Mouse (Mus musculus) urinary bladder, adult 2 months (tissue): Measurements from ENCODE around the gene Clip2. TPM values are rescaled to one million over a fixed set of nuclear protein-coding genes. Genes with fewer than 3 reads are reported as not detected.
"Not testable (repeated sequence)": the region's sequence is repeated elsewhere in the genome, so short reads cannot be mapped to it uniquely, and the experiment has no call there.

Source experiments
- DNase-seq: peaks from one replicate; pipeline ENCODE4 v3.0.0; 2022; ENCODE audit warnings: low spot score
- polyA plus RNA-seq: library from polyadenylated mRNA; depleted of rRNA; stranded (reverse); fragments of >200 nt; gene quantifications from 2 replicates; pipeline ENCODE4 v1.2.3, GENCODE M21; 2012

The Clip2 gene
- polyA plus RNA-seq, 1 experiment, result 11.1 TPM

DNA sequence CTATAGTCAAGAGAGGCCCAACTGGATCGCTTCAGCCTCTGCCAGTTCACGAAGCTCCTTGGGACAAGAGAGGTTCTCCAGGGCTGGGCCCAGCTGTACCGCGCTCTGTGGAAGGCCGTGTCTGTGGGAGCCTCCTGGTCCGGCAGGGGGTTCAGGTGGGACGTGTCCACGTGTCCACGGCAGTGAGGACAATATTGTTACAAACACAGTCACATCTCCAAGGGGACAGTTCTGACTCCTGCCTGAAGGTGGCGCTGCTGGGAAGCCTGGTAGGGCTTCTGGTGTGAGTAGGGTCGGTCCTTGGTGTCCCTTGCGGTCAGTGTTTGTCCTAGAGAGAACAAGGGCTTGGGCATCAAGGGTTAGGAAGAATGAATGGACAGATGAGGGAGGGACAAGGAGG is 61.8 kb downstream of the Clip2 start:
- no peak for DNase-seq

DNA sequence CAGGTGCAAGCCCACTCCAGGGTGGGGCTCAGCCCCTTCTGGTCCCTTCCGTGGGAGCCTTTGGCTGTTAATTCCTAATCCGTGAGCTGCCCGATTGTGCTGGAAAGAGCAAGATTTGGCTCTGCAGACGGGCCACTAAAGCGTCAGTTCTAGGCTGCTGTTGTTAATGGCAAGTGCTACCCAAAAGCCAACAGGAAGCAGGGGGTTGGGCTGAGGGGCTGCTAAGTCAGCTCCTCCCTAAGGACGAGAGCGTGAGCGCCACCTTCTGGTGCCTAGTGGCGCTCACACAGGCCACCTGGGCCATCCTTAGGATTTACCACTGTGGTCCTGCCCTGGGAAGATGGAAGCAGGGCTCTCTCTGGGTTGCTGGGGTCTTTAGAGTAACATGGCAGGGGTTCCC is 62.7 kb downstream of the Clip2 start:
- DNase-seq, result no peak

DNA sequence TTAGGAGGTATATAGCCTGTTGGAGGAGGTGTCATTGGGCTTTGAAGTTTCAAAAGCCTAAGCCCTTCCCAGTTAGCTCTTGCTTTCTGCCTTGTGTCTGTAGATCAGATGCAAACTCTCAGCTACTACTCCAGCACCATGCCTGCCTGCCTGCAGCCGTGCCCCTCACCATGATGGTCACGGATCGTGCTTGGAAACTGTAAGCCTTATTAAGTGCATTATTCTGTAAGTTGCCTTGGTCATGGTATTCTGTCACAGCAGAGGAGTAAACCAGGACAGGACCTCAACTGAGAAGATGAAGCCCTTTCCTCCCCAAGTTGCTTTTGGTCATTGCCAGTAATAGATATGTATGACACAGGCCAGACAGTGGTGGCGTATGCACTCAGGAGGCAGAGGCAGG is 63.6 kb downstream of the Clip2 start:
- DNase-seq, result no peak

DNA sequence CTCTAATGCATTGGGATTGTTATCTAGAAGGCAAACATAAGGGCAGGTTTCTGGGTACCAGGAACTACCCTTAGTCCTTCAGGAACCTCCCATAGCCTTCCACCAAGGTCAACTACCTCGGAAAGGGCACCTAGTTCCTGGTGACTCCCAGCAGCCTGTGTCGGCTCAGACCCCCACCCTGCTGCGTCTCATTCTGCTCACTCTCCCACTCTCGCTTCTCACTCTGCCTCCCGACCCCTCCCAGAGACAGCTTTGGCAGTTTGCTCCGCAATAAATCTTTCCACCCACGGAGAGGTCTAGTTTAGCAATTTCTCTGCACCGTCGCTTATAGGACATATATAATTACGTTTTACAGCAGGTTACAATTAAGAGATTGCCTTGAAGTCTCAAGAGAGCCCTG is 64.2 kb downstream of the Clip2 start:
- DNase-seq, result no peak

DNA sequence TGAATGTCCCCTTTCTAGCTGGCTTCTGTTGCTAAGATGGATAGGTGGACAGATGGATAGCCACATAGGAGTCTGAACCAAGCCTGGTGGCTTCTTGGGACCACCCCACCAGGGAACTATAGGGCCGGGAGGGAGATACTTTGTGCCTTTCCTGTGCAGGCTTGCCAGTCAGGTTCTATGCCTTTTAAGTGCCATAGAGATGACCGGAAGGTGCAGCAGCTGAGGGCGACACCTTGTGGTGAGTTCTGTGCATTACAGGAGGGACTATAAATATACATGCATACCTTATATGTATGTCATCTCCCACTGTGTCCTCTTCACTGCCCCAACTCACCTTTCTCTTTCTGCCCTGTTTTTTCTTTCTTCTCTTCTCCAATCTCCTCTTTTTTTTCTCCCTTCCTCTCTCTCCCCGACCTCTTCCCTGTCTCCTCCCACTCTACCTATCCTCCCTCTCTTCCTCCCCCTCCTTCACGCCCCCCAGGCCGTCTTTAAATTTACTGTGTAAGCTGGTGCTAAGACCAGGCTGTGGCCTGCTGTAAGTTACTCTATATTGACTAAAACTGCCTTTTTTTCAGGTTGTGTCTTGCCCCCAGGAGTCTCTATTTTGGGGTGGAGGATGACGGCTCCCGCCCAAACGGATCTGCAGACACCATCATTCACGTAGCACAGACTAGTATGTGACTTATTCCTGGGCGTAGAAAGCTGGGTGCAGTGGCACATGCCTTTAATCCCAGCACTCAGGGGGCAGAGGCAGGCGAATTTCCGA is 66.2 kb downstream of the Clip2 start:
- no peak for DNase-seq

DNA sequence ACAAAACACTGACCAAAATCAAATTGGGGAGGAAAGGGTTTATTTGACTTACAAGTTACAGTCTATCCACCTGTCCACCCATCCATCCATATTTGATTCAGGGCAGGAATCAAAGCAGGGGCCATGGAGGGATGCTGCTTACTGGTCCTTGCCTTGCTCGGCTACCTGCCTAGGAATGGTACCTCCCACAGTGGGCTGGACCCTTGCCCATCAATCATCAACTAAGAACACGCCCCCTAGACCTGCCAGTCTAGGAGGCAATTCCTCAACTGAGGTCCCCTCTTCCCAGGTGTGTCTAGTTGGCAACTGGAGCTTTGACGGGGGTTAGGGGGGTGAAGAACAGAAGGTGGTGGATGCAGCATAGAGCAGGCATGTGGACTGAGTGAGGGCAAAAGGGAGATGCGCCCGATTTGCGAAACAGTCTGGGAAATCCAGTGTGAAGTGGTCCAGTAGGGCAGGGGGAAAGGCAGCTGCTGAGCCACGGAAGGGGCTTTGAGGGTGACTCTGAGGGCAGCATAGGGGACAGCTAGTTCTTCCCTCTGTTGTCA is 67.0 kb downstream of the Clip2 start:
- no peak for DNase-seq

DNA sequence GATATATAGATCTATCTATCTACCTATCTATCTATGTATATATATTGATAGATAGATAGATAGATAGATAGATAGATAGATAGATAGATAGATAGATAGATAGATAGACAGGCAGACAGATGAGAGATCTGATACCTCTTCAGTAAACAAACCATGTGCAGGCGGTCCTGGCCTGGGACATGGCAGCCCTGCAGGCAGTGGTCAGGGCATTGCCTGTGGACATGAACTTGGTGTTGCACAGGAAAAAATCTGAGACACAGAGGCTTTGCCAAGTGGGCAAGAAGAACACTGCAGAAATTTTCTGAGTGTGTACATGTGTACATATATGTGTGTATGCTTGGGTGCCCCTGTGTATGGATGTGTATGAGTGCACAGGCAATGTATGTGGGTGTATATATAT is 68.9 kb downstream of the Clip2 start:
- no peak for DNase-seq

DNA sequence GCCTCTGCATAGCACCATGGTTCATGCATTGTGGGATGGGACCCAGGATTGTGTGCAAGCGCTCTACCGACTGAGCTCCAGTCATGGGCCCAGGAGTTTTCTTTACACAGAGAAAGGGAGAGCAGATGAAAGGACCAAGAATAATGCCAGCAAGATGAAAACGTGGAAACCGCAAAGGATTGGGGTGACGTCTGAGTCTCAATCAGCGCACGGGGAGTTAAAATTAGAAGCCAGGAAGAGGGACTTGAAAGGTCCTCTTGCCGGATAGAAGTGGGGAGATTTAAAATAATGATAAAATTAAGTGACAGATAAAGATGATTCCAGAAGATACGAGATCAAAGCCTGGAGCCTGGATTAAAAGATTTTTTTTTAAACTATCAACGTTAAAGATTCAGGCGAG is 69.9 kb downstream of the Clip2 start:
- DNase-seq, result no peak

DNA sequence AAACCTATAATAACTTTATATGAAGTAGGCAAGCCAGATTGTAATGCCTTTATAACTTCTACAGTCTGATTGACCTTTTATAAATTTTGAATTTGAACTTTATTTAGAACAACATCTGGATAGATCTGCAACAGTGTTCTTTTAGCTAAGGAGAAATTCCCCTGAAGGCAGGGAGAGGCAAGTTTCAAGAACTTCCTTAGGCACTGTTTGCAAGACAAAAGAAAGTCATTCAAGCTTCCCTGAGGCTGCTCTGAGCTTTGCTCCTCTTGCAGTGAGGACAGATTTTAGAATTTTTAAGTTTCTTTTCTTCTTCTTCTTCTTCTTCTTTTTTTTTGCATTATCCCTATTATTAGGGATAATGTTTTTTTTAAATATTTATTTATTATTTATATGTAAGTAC is 73.3 kb downstream of the Clip2 start:
- not testable (repeated sequence) for DNase-seq

DNA sequence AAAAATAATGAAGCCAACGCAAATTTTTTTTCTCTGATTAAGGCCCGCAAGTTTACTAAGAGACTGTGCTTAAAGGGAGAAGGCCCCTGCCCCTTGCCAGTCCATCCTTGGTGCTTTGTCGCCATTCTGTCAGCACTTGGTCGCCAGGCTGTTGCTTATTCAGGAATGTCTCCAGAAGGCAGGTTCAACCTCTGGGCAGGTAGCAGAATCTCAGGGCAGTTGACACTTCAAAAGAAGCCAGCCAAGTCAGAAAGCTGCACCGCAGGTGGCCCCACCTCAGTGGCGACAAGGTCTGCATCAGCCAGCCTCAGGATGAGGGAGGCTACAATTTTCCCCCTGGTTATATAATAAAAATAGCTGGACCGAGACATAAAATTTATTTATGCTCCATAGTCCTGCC is 76.5 kb downstream of the Clip2 start:
- DNase-seq, result not testable (repeated sequence)

DNA sequence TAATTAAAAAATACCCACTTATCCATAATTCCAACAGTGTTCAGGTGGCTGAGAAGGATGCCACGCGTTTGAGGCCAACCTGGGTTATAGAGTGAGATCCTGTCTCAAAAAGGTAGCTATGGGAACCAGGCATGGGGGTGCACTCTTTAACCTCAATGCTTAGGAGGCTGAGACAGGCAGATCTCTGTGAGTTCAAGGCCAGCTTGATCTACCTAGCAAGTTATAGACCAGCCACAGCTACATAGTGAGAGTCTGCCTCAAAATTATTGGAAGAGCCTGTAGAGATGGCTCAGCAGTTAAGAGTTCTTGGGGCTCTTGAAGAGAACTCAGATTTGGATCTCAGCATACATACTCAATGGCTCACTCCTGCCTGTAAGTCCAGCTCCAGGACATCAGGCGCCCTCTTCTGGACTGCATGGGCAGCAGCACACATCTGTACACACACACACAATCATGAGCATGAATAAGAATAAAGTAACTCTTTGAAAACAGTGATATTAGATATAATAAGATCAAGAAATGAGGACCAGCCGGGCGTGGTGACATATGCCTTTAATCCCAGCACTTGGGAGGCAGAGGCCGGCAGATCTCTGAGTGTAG is 77.1 kb downstream of the Clip2 start:
- no peak for DNase-seq

DNA sequence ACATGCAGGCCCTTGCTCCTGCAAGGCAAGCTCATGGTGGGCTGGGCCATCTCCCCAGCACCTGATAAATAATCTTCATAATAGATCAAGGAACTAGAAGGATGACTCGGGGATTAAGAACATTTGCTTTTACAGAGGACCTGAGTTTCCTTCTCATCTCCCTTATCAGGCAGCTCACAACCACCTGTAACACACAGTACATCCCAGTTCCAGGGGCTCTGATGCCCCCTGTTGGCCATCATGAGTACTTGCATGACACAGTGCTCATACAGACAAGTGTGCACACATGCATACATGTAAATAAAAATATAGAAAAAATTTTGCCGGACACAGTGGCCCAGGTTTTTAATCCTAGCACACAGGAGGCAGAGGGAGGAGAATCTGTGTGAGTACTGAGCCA is 78.3 kb downstream of the Clip2 start:
- peak; percentile 12 for DNase-seq

DNA sequence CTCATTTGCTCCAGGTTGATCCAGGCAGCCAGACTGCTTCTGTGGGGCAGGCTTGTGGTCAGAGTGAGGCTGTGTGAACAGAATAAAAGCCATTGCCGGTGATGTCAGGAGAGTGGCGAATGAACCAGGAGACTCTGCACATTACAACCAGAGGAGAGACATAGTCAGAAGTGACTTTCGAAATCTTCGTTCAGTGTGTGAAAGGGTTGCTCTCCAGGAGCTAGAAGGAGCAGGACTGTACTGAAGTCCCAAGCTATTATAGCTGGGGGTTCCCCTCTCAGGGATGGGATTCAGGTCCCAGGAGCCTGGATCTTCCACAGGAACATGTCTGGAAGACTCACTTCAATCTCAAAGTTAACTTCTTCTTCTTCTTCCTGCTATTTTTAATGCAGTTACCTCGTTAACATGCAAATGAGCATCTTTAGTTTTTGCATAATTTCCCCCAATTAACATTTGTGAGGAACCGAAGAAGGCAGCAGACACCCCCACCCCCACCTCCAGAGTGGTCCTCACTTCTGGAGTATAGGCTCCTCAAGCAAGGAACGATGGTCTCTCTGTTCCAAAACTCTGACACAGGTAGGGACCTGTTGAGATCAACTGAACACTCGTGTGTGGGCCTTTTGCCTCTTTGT is 81.6 kb downstream of the Clip2 start:
- DNase-seq, result no peak

DNA sequence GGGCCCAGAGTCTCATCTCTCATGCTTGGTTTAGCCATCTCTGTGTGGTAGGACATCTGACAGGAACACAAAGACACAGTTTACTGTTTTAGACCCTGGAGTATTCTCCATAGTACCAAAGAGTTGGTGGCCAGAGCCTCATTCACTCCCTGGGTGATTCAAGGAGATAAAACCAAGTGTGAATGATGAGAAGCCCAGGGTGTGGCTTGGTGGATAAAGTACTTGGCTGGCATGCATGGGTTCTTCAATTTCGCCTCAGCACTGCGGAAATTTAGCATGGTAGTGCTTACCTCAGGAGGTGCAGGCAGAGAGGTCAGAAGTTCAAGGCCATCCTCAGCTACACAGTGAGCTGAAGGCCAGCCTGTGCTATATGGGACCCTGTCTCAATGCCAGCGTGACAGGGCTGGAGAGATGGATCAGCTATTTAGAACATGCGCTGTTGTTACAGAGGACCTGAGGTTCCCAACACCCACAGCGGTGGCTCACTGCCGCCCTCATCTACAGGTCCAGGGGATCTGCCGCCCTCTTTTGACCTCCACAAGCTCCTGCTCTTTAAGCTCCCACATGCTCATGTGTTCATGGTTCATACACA is 82.6 kb downstream of the Clip2 start:
- peak; percentile 9 for DNase-seq

DNA sequence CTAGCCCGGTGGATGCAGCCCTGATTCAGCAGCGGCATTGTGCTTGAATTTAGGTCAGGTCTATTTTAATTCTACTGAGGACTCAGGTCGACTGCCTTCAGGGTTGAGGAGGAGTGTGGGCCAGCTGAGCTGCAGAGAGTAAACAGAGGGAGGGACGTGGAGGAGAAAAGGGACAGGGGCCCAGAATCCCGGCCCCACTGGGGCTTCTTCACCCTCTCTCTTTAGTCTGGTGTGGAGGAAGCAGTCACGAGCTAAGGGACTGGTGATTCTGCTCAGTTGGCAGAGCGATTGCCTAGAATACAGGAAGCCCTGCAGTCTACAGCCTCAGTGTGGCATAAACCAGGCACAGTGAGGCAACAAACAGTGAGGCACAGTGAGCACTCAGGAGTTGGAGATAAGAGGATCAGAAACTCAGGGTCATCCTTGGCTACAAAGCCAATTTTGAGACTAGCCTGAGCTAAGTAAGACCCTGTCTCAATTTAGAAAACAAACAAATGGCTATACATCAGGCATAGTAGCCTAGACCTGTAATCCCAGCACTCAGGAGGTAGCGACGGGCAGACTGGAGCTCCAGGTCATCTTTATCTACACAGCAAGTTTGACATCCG is 84.0 kb downstream of the Clip2 start:
- no peak for DNase-seq

DNA sequence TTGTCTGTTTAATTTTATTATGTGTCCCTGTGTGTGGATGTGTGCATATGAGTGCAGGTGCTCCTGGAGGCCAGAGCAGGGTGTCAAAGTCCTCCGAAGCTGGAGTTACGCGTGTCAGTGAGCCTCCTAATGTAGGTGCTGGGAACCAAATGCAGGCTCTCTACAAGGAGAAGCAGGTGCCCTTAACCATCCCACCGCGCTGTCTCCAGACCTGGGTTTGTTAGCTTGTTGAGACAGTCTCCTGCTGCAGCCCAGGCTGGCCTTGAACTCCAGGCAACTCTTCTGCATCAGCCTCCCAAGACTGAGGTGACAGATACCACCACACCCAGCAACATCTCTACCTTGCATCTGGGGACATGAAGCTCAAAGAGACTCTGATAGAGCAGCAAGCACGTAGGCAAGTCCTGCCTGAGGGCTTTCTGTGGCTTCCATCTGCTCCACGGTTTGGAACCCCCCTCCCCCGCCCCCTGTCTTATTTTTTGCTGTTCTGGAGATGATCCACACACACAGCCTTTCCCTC is 85.1 kb downstream of the Clip2 start:
- no peak for DNase-seq

DNA sequence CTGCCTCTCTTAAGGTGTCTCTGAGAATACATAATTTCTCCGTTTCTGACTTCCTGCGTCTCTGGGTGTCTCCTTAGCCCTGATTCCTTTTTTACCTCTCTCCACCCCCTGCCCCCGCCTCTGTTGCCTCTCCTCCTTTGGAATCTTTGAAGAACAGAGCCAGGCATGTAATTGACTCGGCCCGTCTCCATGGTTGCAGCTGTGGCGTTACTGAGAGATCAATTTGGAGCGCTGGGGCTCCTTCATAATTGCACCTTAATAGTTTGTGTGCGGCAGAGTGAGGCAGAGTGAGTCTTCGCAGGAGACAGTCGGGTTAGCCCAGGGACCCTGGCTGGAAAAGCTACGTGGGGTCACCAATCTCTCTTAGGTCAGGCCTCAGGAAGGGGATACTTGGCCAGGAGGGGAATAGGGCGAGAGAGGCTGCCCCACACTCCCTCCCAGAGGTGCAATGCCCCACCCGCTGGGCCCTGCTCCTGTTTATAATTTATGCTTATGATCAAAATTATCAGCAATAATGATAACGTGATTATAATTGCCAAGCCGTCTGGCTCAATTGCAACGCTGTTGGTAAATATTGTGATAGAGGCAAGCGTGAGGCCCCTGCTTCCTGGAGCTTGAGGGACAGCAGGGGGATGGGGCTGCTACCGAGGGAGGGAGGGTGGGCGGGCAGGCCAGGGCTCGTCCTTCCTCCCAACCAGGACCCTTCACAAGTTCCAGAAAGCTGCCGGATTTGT is 85.8 kb downstream of the Clip2 start:
- DNase-seq, result no peak

DNA sequence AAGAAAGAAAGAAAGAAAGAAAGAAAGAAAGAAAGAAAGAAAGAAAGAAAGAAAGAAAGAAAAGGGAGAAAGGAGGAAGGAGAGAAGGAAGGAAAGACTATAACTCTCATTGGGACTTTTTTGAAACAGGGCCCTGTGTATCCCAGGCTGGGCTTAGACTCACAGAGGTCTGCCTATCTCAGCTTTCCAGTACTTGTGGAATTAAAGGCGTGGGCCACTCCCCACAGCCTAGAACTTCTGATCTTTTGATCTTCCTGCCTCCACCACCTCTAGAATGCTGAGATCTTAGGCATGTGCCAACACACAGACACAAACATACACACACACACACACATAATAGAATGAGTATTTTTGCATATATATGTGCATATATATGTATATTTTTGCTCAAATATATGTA is 87.0 kb downstream of the Clip2 start:
- DNase-seq, result no peak

DNA sequence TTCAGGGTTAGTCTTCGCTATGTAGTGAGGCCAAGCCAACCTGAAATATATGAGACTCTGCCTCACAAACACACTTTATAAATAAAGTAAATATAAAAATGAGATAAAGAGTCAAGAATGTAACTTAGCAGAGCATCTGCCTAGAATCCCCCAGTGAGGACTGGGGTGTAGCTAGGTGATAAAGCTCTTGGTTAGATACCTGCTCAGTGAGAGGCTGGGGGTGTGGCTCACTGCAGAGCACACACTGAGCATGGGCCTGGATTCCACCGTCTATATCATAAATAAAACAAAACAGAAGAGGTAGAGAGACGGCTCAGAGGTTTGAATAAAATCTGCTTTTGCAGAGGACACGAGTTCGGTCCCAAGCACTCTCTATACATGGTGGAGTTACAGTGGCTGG is 88.0 kb downstream of the Clip2 start:
- DNase-seq, result no peak

DNA sequence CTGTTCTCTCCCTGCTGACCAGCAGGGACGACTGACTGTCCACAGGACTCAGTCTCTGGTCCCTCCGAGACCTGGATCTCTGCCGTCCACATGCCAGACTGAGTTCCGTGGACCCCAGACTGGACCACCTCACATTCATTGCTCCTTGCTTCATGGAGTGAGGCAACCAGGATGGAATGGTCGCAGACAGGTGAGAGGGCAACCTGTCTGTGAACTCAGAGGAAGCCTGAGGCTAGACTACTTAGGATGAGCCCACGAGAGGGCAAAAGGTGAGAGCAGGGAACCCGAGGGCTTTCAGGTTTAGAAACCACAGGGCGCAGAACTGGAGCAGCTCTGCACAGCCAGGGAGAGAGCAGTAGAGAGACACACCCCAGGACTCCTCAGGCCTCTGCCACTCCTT is 89.5 kb downstream of the Clip2 start:
- no peak for DNase-seq

DNA sequence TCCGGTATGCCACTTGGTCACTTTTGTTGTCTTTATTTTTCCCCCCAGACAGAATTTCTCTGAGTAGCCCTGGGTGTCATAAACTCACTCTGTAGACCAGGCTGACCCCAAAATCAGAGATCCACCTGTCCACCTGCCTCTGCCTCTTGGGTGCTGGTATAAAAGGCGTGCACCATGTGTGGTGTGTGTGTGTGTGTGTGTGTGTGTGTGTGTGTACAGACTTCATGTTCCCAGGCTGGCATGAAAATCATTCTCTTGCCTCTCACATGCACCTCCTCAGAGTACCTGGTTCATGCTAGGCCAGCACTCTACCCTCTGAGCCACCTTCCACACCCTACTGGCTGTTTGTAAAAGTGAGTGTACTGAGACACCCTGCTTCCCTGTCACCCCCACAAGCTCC is 89.9 kb downstream of the Clip2 start:
- no peak for DNase-seq
